Mouse (Mus musculus) B cell, adult 2 months (primary cell): ENCODE measurements around the gene Smim14.
A peak's percentile ranks its signal among the peaks of the same experiment; 100 is the strongest.

ENCODE experiments used
- DNase-seq, 2 experiments: peaks; one replicate each; pipeline ENCODE4 v3.0.0; 2022

The Smim14 gene

GRCm38 (mm10) chr5:65459454-65459853 lies 77.5 kb downstream of the Smim14 start:
- DNase-seq: no peak

DNA sequence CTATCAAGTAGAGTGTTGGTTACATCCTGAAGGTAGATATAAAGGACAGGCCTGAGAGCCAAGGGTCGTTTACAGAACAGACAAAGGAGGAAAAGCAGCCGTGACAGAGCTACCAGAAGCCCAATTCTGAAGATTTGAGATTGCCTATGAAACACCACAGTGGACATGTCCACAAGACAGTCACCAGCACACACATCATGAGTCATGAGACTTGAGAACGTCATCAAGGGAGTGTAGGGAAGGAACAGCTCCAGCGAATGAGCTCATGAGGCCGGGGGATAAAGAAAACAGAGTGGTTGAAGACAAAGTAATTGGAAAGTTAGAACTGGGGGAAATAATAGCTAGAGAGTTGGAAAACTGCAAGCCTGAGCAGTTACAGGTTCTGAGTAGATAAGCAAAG lies 79.1 kb downstream of the Smim14 start:
- no peak for DNase-seq

DNA sequence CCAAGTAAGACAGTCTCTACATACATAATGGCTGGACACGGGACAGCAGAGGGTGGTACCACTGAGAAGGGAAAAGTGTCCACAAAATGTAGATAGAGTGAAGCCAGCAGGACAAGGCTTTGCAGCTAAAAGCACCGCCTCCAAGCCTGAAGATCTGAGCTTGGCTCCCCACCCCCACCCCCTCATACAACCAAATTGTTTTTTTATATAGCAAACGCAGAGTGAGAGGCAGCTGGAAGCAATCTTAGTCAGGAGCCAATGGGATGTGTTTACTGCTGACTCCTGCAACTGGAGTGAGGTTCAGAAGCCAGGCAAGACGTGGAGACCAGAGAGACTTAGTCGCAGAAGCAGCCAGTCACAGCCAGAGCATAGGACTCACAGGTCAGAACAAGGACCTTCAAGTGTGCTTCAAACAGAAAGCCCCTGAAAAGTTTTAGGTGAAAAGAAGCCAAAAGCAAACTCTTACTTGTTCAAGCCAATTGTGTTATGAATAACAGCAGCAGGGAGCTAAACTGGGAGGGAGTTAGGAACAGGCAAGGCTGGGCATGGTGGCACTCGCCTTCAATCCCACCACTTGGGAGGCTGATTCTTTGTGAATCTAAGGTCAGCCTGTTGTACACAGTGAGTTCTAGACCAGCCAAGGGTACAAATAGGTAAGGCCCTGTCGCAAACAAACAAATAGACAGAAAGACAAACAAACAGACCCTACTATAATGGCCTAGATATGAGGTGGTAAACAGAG lies 79.7 kb downstream of the Smim14 start:
- no peak for DNase-seq

GRCm38 (mm10) chr5:65454771-65455170 lies 82.2 kb downstream of the Smim14 start:
- DNase-seq: no peak

DNA sequence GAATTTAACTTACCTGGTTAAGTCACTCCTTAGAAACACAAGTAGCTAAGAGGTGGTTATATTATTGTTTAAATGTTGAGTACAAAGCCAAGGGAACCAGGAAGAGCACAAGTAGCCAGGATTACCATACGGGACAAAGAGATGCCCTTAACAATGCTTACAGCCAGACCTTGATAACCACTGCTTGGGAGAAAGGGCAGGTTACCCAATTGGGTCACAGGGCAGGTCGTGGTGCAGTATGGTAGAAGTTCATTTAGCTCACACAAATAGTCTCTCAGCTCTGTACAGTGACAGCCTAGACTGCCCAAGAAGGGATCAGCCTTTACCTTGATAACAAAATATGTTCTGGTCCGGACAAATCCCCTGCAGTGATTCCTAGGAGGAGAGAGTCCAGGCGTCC lies 88.0 kb downstream of the Smim14 start:
- no peak for DNase-seq

- DNase-seq: no peak
These were observed 89.2 kb downstream of the Smim14 start for GRCm38 (mm10) chr5:65447826-65448225.

- DNase-seq: no peak
These were observed 90.2 kb downstream of the Smim14 start for GRCm38 (mm10) chr5:65446756-65447155.

DNA sequence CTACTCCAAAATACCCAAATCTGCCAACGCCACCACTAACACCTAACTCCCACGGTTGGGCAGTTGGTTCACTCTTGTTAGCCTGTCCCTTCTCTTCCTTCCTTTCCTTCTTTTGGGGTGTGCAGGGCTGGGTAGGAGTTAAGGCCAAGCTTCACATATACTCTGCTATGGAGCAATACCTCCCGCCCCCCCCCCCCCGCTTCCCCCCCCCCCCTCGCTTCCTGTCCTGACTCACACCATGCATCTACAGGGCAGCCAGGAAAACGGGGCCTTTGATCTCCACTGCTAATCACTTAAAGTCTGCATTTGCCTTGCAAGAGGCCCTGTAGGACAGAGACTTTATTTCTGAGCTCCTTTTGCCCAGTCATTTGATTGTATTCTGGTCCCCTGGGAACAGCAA lies 92.0 kb downstream of the Smim14 start:
- DNase-seq: no peak

GRCm38 (mm10) chr5:65438041-65438440 lies 98.9 kb downstream of the Smim14 start:
- no peak for DNase-seq

GRCm38 (mm10) chr5:65435806-65436561 lies 101.0 kb downstream of the Smim14 start, which contains the start of gene Ugdh:
Ugdh (minus strand) TSS chr5:65435949.
- DNase-seq: peak; percentile 95 to 96

DNA sequence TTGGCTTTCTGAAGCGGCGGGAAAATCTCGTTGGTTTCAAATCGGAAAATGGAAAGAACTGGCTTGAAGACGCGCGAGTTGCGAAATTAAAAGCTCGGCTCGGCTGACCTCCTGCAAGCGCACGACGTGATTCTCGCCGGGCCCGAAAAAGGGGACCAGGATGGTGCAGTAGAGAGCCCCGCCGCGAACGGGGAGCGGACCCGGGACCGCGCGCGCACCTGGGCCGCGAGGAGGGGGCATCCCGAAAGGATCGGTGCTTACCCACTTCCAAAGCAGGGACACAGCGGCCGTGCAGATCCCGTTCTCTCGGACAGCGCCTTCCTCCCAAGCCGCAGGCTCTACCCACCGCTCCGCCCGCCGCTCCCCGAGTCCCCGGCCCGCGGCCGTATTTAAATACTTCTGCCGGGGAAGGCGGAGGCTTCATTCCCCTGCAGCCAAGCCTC lies 101.6 kb downstream of the Smim14 start:
- DNase-seq: no peak

DNA sequence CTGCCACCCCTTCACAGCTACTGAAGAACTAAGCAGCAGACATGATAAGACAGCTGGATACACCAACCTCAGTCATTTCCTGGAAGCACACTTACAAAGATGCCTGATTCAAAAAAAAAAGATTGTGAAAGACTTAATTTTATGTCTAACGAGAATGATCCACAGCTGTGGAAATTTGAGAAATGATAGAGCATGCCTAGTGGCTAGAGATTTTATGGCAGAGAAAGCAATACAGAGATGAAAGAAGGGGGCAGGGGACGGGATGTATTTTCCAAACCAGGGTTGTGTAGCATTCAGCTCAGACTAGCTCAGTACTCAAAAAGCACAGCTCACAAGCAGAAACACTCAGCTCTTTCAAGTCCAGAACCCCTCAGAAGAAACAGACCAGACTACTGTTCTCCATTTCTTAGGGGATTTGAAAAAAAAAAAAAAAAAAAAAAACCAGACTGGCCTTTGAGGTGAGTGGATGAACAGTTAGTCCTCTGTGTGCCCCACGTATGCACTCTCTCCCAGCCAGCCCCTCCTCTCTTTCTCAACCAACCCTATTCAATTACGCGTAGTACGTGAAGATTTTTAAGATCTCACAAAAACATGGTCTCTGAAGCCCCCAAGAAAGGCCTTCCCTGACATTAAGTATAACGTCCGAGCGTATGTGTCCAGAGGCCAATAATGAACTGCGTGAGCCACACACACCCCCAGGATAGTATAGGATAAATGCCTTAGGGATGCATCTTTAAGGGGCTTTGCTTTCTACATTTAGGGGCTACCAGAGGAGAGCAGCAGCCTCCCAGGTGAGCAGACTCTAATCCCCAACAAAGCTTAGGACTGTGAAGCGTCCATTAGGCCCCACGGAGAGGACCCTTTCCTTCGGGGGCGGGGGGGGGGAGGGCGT lies 102.3 kb downstream of the Smim14 start:
- peak in 1 of 2 experiments; percentile 11 for DNase-seq

- no peak for DNase-seq
These were observed 107.5 kb downstream of the Smim14 start for GRCm38 (mm10) chr5:65429441-65429840.

- DNase-seq: no peak
These were observed 108.7 kb downstream of the Smim14 start for GRCm38 (mm10) chr5:65428321-65428720.

DNA sequence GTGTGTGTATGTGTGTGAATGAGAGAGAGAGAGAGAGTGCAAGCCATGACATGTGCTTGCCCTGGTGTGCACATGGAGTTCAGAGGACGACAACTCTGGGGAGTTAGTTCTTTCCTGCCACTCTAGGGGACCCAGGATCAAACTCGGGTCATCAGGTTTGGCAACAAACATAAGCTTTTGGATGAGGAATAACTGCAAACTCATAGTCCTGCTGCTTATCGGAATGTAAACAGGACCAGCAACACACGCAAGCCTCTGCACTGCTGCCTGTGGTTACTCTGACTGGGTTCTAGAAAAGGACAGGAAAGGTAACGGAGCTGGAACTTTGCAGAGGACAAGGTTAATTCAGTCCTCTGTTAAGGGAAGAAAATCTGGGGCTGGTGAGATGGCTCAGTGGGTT lies 111.7 kb downstream of the Smim14 start:
- DNase-seq: no peak

DNA sequence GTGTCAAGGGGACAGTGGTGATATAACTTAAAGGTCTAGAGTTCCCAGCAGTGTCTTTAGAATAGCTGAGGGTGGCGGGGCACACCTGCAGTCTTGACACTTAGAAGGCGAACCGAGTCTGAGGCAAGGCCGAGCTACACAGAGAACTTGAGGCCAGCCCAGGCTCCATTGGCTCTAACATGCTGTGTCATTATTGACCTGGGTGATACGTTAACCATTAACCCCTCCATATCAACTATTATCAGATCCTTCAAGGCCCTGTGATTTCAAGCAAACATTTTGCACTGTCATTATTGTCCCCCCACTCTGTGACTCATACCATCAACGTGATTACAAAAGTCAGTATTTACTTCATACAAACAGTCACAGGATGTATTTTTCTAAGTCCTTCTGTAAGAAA lies 112.8 kb downstream of the Smim14 start:
- no peak for DNase-seq

DNA sequence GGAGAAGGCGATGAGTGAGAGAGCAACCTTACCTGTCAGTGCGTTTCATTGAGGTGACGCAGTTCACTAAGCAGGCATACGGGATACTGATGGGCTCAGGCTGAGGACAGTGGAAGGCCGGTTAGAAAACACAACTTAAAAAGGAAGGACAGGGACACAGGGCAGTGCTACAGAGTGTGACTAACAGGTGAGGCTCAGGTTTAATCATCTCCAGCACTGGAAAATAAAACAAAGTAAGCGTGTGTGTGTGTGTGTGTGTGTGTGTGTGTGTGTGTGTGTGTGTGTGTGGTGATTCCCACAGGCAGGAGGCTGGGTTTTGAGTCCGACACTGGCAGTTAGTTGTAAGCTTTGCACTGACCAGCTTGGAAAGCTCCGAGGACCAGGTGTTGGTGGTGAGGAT lies 114.2 kb downstream of the Smim14 start:
- DNase-seq: no peak

GRCm38 (mm10) chr5:65420822-65421221 lies 116.2 kb downstream of the Smim14 start:
- DNase-seq: no peak

DNA sequence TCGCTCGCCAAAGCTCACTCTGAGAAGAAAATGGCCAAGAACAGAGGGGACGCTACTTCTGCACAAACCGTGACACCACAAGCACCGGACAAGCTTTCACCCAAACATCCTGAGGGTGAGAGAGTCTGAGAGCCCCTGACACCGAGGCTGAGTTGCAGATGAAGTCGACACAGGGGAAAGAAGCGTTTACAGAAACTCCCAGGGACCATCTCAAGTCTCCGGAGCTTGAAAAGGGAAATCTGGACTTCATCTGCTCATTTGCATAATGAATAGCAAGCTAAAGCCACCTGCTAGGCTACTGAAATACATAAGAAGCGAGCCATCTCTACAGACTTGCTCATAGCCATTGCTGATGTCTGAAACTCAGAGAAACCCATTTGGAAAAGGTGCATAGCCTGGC lies 117.8 kb downstream of the Smim14 start:
- DNase-seq: no peak

DNA sequence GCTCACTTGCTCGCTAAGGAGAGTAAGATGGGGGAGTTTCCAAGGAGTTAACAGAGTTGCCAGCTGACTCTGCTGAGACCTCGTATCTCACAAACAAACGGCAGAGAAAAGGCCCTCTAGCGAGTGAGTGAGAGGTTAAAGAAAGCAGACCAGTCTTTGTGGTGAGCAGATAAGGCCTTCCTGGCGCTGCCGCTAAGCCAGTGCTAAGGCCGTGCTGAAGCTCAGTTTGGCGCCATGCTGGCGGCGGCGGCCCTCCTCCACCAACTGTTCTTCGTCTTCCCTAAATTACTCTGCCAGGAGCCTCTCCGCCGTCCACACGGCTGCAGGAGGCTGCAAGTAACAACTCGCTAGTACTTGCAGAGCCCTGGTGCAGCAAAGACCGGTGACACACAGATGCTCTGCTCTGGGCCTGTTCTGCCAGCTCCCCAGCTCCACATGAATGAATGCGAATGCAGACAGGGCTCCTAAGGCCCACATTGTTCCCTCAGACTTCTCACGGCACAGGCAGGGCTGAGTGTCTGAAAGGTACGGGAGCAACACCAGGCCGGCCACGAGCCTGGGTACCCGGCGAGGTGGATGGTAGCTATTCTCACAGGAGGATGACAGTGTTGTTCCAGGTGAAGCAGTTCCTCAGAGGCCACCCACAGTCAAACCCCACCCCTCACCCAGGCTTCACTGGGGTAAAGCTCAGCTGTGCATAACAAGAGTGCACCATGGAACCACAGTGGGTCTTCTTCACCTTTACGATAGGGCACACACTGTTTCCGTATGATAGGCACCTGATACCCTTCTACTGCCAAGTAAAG lies 121.1 kb downstream of the Smim14 start:
- DNase-seq: no peak

GRCm38 (mm10) chr5:65407989-65408388 lies 129.0 kb downstream of the Smim14 start:
- DNase-seq: no peak

GRCm38 (mm10) chr5:65401251-65401994 lies 135.6 kb downstream of the Smim14 start:
- peak; percentile 85 to 86 for DNase-seq
